Mouse (Mus musculus): ENCODE results near the gene Gm5155. TPM values are rescaled to one million over a fixed set of nuclear protein-coding genes. Genes with fewer than 3 reads are reported as not detected.

Gm5155 gene
- not detected for polyA plus RNA-seq (2014; fragmentation: Illumina TruSeq; extraction: RNeasy Lipid Tissue Mini Kit (QIAGEN cat#74804); ENCODE audit: low replicate concordance)

DNA sequence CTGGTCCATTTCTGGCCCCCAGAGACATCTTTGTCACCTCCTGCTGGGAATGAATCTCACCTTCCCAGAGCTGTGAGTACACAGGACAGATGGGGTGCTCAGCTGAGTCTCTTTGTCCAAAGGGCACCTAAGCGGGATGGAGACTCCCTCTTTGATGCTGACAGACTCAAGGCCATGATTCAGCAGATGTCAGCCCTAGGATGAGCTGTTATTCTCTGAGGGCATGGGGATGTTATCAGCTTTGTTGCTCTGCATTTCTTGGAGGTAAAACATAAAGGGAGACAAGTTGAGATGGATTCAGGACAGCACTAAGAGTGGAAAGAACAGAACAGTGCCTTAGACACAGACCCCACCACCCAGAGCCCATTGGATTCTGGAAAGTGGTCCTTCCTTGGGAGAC, at the start of gene Gm5155:
Gene Gm5155 (plus strand): TSS at position 301 of the 400 bp plus-strand sequence.

Other genes starting within 250 kb of the Gm5155 start
- gene Ceacam5, start 158.5 kb upstream of the Gm5155 start, polyA plus RNA-seq (2014; fragmentation: Illumina TruSeq; extraction: RNeasy Lipid Tissue Mini Kit (QIAGEN cat#74804); ENCODE audit: low replicate concordance), result not detected
- not detected for gene Ceacam14, start 59.1 kb upstream of the Gm5155 start, polyA plus RNA-seq (2014; fragmentation: Illumina TruSeq; extraction: RNeasy Lipid Tissue Mini Kit (QIAGEN cat#74804); ENCODE audit: low replicate concordance)
- gene Ceacam11, start 100.4 kb downstream of the Gm5155 start, polyA plus RNA-seq (2014; fragmentation: Illumina TruSeq; extraction: RNeasy Lipid Tissue Mini Kit (QIAGEN cat#74804); ENCODE audit: low replicate concordance), result not detected
- gene Ceacam13, start 138.1 kb downstream of the Gm5155 start, polyA plus RNA-seq (2014; fragmentation: Illumina TruSeq; extraction: RNeasy Lipid Tissue Mini Kit (QIAGEN cat#74804); ENCODE audit: low replicate concordance), result not detected
- not detected for gene Ceacam12, start 194.2 kb downstream of the Gm5155 start, polyA plus RNA-seq (2014; fragmentation: Illumina TruSeq; extraction: RNeasy Lipid Tissue Mini Kit (QIAGEN cat#74804); ENCODE audit: low replicate concordance)

All from small intestine, adult 10 weeks (tissue).